In genomic region chr3:129194436-129194835, GRCm38 (mm10) we compare ENCODE assay signal across 22 mouse cellular contexts. TPM values are rescaled to one million over a fixed set of nuclear protein-coding genes. Genes with fewer than 3 reads are reported as not detected.
DNase-seq lines count a peak whose midpoint lies in the region; ATAC-seq lines count a peak whose summit lies in the region.
"Had no signal": no experiment of that assay in that cellular context is flagged by ENCODE, and none has a peak within 500 bp of the region (broad histone marks: within the 10 kb centered on the region; RNA-seq: fewer than 3 reads in every experiment).

No protein-coding gene starts in this region.

- peaks cover 94% of the 10 kb centered on the region for H3K27me3 ChIP-seq in midbrain, embryonic 10.5 days (ENCODE audit: low read depth, poor library complexity, severe bottlenecking)
- peaks cover 77% of the 10 kb centered on the region for H3K27me3 ChIP-seq in midbrain, embryonic 13.5 days
- peaks cover 34% of the 10 kb centered on the region for H3K27me3 ChIP-seq in neural tube, embryonic 14.5 days (ENCODE audit: control insufficient read depth, insufficient read depth, low read length)
- H3K27me3 ChIP-seq in neural tube, embryonic 15.5 days (replicated peaks): peaks cover 68% of the 10 kb centered on the region
- H3K27me3 ChIP-seq: Patski had no signal

- no peaks in the 10 kb centered on the region for H3K9me3 ChIP-seq in midbrain, embryonic 10.5 days (replicated peaks)
- H3K9me3 ChIP-seq in midbrain, embryonic 13.5 days: no peaks in the 10 kb centered on the region
- no peaks in the 10 kb centered on the region for H3K9me3 ChIP-seq in neural tube, embryonic 14.5 days (ENCODE audit: control insufficient read depth, low read length)
- H3K9me3 ChIP-seq in neural tube, embryonic 15.5 days (replicated peaks): no peaks in the 10 kb centered on the region
- H3K9me3 ChIP-seq: embryonic facial prominence, embryonic 15.5 days; forebrain, embryonic 15.5 days; heart, embryonic 13.5 days; hindbrain, embryonic 13.5 days; intestine, embryonic 15.5 days had no signal

- no peak overlapping the region for H3K4me2 ChIP-seq in midbrain, embryonic 13.5 days (replicated peaks)
- no peak overlapping the region for H3K4me2 ChIP-seq in neural tube, embryonic 14.5 days (ENCODE audit: low read depth, low read length)
- no peak overlapping the region for H3K4me2 ChIP-seq in neural tube, embryonic 15.5 days
- H3K4me2 ChIP-seq: embryonic facial prominence, embryonic 15.5 days; forebrain, embryonic 15.5 days; heart, embryonic 13.5 days; hindbrain, embryonic 13.5 days; intestine, embryonic 15.5 days had no signal

- 3% methylated on average over 12 of the region's 12 CpGs for WGBS in midbrain, embryonic 10.5 days
- 4% methylated on average over 12 of the region's 12 CpGs for WGBS in midbrain, embryonic 13.5 days
- 4% methylated on average over 12 of the region's 12 CpGs for WGBS in neural tube, embryonic 14.5 days
- WGBS in neural tube, embryonic 15.5 days: 4% methylated on average over 12 of the region's 12 CpGs

- no peak overlapping the region for H3K27ac ChIP-seq in midbrain, embryonic 10.5 days (replicated peaks)
- no peak overlapping the region for H3K27ac ChIP-seq in midbrain, embryonic 13.5 days
- H3K27ac ChIP-seq in neural tube, embryonic 14.5 days (ENCODE audit: low read depth, low read length): no peak overlapping the region
- H3K27ac ChIP-seq in neural tube, embryonic 15.5 days (replicated peaks): no peak overlapping the region
- H3K27ac ChIP-seq: embryonic facial prominence, embryonic 15.5 days; forebrain, embryonic 15.5 days; heart, embryonic 13.5 days; hindbrain, embryonic 13.5 days; intestine, embryonic 15.5 days had no signal

- H3K9ac ChIP-seq in midbrain, embryonic 13.5 days (replicated peaks): no peak overlapping the region
- no peak overlapping the region for H3K9ac ChIP-seq in neural tube, embryonic 14.5 days (replicated peaks; ENCODE audit: low read depth, low read length)
- H3K9ac ChIP-seq in neural tube, embryonic 15.5 days (replicated peaks): no peak overlapping the region
- H3K9ac ChIP-seq: embryonic facial prominence, embryonic 15.5 days; forebrain, embryonic 15.5 days; heart, embryonic 13.5 days; hindbrain, embryonic 13.5 days; intestine, embryonic 15.5 days had no signal

- no peaks in the 10 kb centered on the region for H3K36me3 ChIP-seq in midbrain, embryonic 10.5 days
- H3K36me3 ChIP-seq in midbrain, embryonic 13.5 days: no peaks in the 10 kb centered on the region
- H3K36me3 ChIP-seq in neural tube, embryonic 14.5 days (ENCODE audit: control insufficient read depth, insufficient read depth, low read length): no peaks in the 10 kb centered on the region
- no peaks in the 10 kb centered on the region for H3K36me3 ChIP-seq in neural tube, embryonic 15.5 days
- H3K36me3 ChIP-seq: embryonic facial prominence, embryonic 15.5 days; forebrain, embryonic 15.5 days; heart, embryonic 13.5 days; hindbrain, embryonic 13.5 days; intestine, embryonic 15.5 days had no signal

- DNase-seq in embryo, embryonic 10.5 days (ENCODE audit: low spot score): peak; percentile 42
- DNase-seq in embryo, embryonic 10 days (ENCODE audit: low spot score): no peak
- peak; percentile 33 for DNase-seq in midbrain, embryonic 10.5 days (ENCODE audit: low spot score)
- DNase-seq in embryo, embryonic 9.5 days (ENCODE audit: extremely low spot score): peak; percentile 25
- DNase-seq in gastrocnemius, adult 8-10 months (ENCODE audit: low spot score in 2 of 2): no peak
- DNase-seq: adrenal gland, postnatal 14 days; cerebellum, adult 18-20 months; gastrocnemius, postnatal 25 days; heart, postnatal 4 days had no signal

- peak overlapping the region; percentile 31; the same call in 1 of the 2 replicates for H3K4me3 ChIP-seq in midbrain, embryonic 10.5 days
- no peak overlapping the region for H3K4me3 ChIP-seq in midbrain, embryonic 13.5 days (replicated peaks)
- no peak overlapping the region for H3K4me3 ChIP-seq in neural tube, embryonic 14.5 days (ENCODE audit: low read depth, low read length)
- no peak overlapping the region for H3K4me3 ChIP-seq in neural tube, embryonic 15.5 days (replicated peaks)
- H3K4me3 ChIP-seq: erythroblast, embryonic 14.5 days; forebrain, embryonic 15.5 days; heart, embryonic 13.5 days; hindbrain, embryonic 13.5 days; intestine, embryonic 15.5 days had no signal

- H3K4me1 ChIP-seq in midbrain, embryonic 10.5 days: peaks cover 35% of the 10 kb centered on the region
- H3K4me1 ChIP-seq in midbrain, embryonic 13.5 days (replicated peaks): peaks cover 8% of the 10 kb centered on the region
- peaks cover 3% of the 10 kb centered on the region; the same call in 1 of the 2 replicates for H3K4me1 ChIP-seq in neural tube, embryonic 14.5 days (ENCODE audit: control insufficient read depth, insufficient read depth, low read length)
- peaks cover 3% of the 10 kb centered on the region for H3K4me1 ChIP-seq in neural tube, embryonic 15.5 days

- ATAC-seq in midbrain, embryonic 13.5 days: no peak
- ATAC-seq in neural tube, embryonic 14.5 days (ENCODE audit: low read depth): 0 out of 2 replicates have a peak, but pooled peaks have one; percentile 4
- ATAC-seq in neural tube, embryonic 15.5 days (ENCODE audit: low FRiP score): no peak
- ATAC-seq: activated CD4-positive, CD25-positive, alpha-beta regulatory T cell, adult 4 months; forebrain, embryonic 15.5 days; intestine, embryonic 15.5 days; Patski had no signal

RNA-seq across cellular contexts. Expression of gene Pitx2, which starts 5.2 kb away (rescaled TPM):
- polyA plus RNA-seq in midbrain, embryonic 10.5 days (2016; fragmentation: Nextera tagmentation; extraction: Ambion mirVana): 27.8 and 47.0 TPM in 2 replicates
- 59.2 and 101 TPM in 2 replicates for polyA plus RNA-seq in midbrain, embryonic 13.5 days (2015; fragmentation: Nextera tagmentation; extraction: Ambion mirVana)
- polyA plus RNA-seq in neural tube, embryonic 14.5 days (2014; fragmentation: Nextera tagmentation; extraction: Ambion mirVana): 4.5 and 5.0 TPM in 2 replicates
- 5.1 and 5.2 TPM in 2 replicates for polyA plus RNA-seq in neural tube, embryonic 15.5 days (2015; fragmentation: Nextera tagmentation; extraction: Ambion mirVana)
- 1 to 10 TPM; 4.0 to 6.1 (median 5.5) TPM for total RNA-seq in gastrocnemius, adult 8-10 months (2022)
- total RNA-seq: adrenal gland, postnatal 14 days; granulocyte monocyte progenitor cell, adult 5-6 weeks had no signal
- polyA plus RNA-seq: activated CD4-positive, CD25-positive, alpha-beta regulatory T cell, adult 4 months; erythroblast, embryonic 14.5 days; frontal cortex, adult 2 months had no signal

Comparison
In these comparisons a context has a peak if more than half of its experiments do, and no peak if none do; other contexts are left out.
1. DNase-seq: peak in embryo, embryonic 10.5 days (single experiment), midbrain, embryonic 10.5 days (single experiment) and embryo, embryonic 9.5 days (single experiment); none in embryo, embryonic 10 days (single experiment) and gastrocnemius, adult 8-10 months (0 of 2).